In genomic region chr19:51238181-51238523, GRCm38 (mm10) we compare ENCODE assay signal across 34 mouse cellular contexts.
"Had no signal": no experiment of that assay in that cellular context is flagged by ENCODE, and none has a peak within 500 bp of the region (broad histone marks: within the 10 kb centered on the region; RNA-seq: fewer than 3 reads in every experiment).

No protein-coding gene starts in this region.

- H3K4me3 ChIP-seq: heart, adult 2 months; heart, embryonic 10.5 days; heart, embryonic 12.5 days; heart, embryonic 13.5 days; heart, embryonic 15.5 days; hindbrain, embryonic 10.5 days; hindbrain, embryonic 12.5 days; hindbrain, embryonic 13.5 days; hindbrain, embryonic 15.5 days; intestine, embryonic 15.5 days; layer of hippocampus, adult 2 months; left cerebral cortex, adult 2 months had no signal

- H3K36me3 ChIP-seq: heart, embryonic 10.5 days; heart, embryonic 12.5 days; heart, embryonic 13.5 days; heart, embryonic 15.5 days; hindbrain, embryonic 10.5 days; hindbrain, embryonic 12.5 days; hindbrain, embryonic 13.5 days; hindbrain, embryonic 15.5 days; intestine, embryonic 15.5 days had no signal

- H3K4me2 ChIP-seq: heart, embryonic 11.5 days; heart, embryonic 12.5 days; heart, embryonic 13.5 days; heart, embryonic 15.5 days; hindbrain, embryonic 12.5 days; hindbrain, embryonic 13.5 days; hindbrain, embryonic 14.5 days; hindbrain, embryonic 15.5 days; intestine, embryonic 15.5 days had no signal

- H3K9me3 ChIP-seq: heart, embryonic 10.5 days; heart, embryonic 12.5 days; heart, embryonic 13.5 days; heart, embryonic 15.5 days; hindbrain, embryonic 10.5 days; hindbrain, embryonic 12.5 days; hindbrain, embryonic 13.5 days; hindbrain, embryonic 15.5 days; intestine, embryonic 15.5 days had no signal

- ATAC-seq: hindbrain, embryonic 16.5 days; hindbrain, postnatal 0 days; inflammation-experienced regulatory T-cells, adult 6 months; intestine, embryonic 15.5 days; intestine, embryonic 16.5 days; intestine, postnatal 0 days had no signal

- H3K4me1 ChIP-seq: heart, embryonic 10.5 days; heart, embryonic 12.5 days; heart, embryonic 13.5 days; heart, embryonic 15.5 days; hindbrain, embryonic 12.5 days; hindbrain, embryonic 13.5 days; hindbrain, embryonic 15.5 days; intestine, embryonic 15.5 days had no signal

- DNase-seq: heart, adult 18-20 months; heart, adult 2 months; heart, postnatal 10 days; heart, postnatal 14 days; heart, postnatal 36 days; heart, postnatal 4 days; kidney, adult 18-20 months; kidney, adult 2 months; kidney, adult 8-10 months; kidney, postnatal 14 days; kidney, postnatal 25 days; kidney, postnatal 36 days; kidney, postnatal 4 days; layer of hippocampus, adult 9-11 months; layer of hippocampus, postnatal 36 days had no signal

- H3K27ac ChIP-seq: heart, adult 2 months; heart, embryonic 10.5 days; heart, embryonic 13.5 days; heart, embryonic 15.5 days; hindbrain, embryonic 10.5 days; hindbrain, embryonic 12.5 days; hindbrain, embryonic 13.5 days; hindbrain, embryonic 14.5 days; hindbrain, embryonic 15.5 days; hindbrain, postnatal 0 days; intestine, embryonic 15.5 days; kidney, postnatal 0 days; layer of hippocampus, adult 2 months; left cerebral cortex, adult 2 months had no signal

- H3K27me3 ChIP-seq: heart, embryonic 12.5 days; heart, embryonic 13.5 days; heart, embryonic 15.5 days; hindbrain, embryonic 12.5 days; hindbrain, embryonic 13.5 days; hindbrain, embryonic 15.5 days; intestine, embryonic 15.5 days had no signal

- H3K9ac ChIP-seq: heart, embryonic 12.5 days; heart, embryonic 13.5 days; heart, embryonic 15.5 days; hindbrain, embryonic 12.5 days; hindbrain, embryonic 13.5 days; hindbrain, embryonic 14.5 days; hindbrain, embryonic 15.5 days; intestine, embryonic 15.5 days had no signal
